Mouse (Mus musculus): ENCODE data around the gene Cers6.

DNA sequence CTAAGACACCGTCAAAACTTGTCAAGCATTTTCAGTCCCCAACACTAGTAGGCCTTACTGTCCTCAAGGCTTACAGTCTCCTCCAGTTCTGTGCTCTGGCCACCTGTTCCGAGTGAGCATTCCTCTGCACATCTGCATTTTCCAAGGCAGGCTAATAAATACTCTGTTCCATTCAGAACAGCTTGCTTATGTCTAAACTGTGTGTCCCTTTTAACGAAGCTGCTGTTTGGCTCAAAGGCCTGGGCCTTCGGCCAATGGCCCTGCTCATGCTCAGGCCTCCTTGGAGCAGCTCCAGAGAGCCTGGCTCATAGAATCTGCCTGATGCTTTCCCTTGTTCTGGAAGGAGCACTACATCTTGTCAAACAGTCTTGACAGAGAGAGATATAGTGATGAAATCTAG, 193.0 kb downstream of the Cers6 start:
- TF ChIP-seq MYOG (IDR thresholded peaks at IDR 0.05; ENCODE audit: control insufficient read depth, extremely low read depth, insufficient read length) (no peak), CTCF (IDR thresholded peaks at IDR 0.05; ENCODE audit: control insufficient read depth, insufficient read depth, insufficient read length) (no peak)
